Mouse (Mus musculus) kidney, postnatal 4 days (tissue): ENCODE results near the gene Sept7.
"Not testable (repeated sequence)": the region's sequence is repeated elsewhere in the genome, so short reads cannot be mapped to it uniquely, and the experiment has no call there.

Source experiments
- DNase-seq, 2 experiments: peaks; one replicate each; pipeline ENCODE4 v3.0.0; 2021; ENCODE audit warnings: mixed read lengths in 2 of 2

Gene Sept7

GRCm38 (mm10) chr9:25252283-25252726 is at the start of gene Sept7:
Gene Sept7 (plus strand): TSS chr9:25252439.
- peak; percentile 99 for DNase-seq

- no peak for DNase-seq
These were observed 44.0 kb upstream of the Sept7 start for GRCm38 (mm10) chr9:25208087-25208803.

DNA sequence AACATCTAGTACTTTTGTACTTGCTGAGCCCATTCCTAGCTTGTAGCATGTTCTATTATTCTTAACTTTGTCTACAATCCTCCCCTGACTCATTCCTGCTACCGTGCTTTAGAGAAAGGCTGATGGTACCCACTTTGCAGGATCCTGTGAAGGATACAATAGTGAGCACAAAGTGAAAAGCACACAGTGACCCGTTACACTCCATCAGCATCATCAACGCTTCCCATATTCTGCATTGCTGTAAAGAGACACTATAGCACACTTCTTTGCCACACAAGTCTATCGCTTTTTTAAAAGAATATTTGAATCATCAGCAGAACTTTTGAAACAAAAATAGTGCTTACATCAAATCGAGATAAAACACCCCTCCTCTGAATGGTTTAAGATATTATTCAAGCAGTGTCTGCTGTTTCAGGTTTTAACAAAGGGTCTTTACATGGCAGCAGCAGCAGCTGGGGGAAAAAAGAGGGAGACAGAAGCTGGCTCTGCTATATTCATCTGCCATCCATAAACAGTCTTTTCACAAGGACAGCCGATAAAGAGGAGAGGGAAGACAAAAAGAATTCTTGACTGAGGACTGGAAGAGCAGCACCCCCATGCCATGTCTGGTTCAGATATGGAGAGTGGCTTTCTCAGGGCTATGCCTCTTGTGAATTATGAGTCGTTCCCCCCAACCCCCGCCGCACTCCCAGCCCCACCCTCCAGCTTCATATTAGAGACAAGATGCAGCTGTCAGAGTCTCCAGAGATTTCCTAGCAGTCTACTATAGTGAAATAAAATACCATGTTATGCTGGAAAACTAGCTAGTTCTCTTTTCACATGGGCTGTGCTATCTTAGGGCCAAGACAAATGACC is 39.7 kb upstream of the Sept7 start:
- peak; percentile 47 to 55 for DNase-seq

- no peak for DNase-seq
These were observed 39.1 kb upstream of the Sept7 start for GRCm38 (mm10) chr9:25213164-25213557.

DNA sequence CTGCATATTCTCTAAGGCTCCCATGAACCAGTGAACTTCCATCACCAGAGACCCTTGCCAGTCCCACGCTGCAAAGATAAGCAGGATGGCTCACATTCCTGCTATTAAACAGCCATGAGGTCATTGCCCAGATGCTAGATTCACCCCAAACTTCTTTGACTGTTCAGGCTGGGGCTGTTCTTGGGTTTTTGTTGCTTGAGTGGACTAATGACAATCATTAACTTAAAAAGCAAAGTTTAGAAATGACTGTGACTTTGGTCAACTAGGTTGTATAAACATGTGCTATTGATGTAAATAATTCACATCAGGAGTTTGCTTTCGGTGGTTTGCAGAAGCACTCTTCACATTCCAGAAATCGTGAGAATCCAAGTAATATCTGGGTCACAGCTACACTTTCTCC is 36.8 kb upstream of the Sept7 start:
- no peak for DNase-seq

GRCm38 (mm10) chr9:25216210-25216609 is 36.0 kb upstream of the Sept7 start:
- DNase-seq = no peak

DNA sequence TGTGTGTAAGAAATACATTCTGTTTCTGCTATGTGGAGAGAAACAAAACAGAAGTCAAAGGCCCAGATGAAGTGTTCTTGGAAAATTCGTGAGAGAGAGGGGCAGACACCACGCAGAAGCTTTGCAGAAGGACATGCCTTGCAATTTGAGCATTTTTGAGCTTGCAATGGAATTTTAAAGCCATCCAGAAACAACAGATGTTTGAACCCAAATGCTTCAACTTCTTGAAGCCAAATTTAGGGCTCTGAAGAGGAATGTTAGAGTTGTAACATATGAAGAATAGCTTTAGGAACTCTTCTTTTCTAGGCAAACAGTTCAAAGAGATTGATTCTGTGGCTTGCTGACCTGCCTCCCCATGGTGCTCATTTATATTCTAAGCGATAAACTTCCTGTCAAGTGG is 33.3 kb upstream of the Sept7 start:
- peak in 1 of 2 experiments; percentile 19 for DNase-seq

GRCm38 (mm10) chr9:25219882-25220281 is 32.4 kb upstream of the Sept7 start:
- DNase-seq = no peak

DNA sequence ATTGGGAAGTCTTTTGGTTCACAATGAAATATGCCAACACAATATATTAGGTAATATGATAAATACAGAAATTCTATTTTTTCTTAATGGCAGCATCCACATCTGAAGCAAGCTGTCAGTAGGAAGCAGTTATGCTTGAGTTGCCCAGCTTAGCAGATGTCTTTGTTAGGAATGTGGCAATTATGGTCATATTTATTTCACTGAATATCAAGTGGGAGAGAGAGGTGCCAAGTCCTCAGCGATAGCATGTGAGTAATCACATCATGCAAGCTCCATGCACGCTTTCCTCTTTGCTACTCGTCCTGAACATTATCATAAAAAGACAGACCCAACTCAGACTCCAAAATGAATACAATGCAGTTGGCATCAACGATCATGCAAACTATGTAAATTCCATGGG is 27.3 kb upstream of the Sept7 start:
- no peak for DNase-seq

GRCm38 (mm10) chr9:25229740-25230139 is 22.5 kb upstream of the Sept7 start:
- no peak for DNase-seq

DNA sequence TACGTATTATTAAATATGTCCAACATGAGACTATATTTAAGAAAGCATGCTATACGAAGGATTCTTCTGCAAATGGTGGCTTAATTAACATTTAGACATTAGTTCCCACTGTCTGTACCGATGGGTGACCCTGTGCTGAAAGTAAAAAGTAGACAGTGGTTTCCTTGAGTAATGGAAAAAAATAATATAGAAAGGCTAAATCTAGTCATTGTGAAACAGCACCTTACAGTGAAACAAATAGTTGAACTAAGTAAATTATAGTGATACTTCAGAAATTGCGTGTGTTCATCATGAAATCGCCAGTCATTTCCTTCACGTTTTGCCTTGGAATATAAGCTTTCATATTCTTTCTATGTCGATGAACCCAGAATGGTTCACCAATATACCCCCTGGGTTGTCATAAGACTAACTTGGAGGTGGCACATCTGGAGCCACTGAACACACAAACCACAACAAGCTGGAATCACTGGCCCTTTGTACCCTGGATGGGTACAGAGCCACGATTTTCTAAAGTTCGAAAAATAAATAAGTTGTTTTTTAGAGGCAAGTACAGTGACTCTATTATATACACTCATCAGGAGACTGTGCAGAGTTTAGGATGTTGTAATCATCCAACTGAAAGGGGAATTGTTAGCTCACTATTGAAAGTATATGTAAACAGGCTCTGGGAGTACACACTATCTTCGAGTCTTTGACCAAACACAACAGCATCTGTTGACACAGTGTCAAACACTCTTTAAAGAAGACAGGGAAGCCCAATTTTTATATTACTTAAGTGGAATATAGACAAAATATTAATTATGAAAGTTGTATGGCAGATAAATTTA is 21.8 kb upstream of the Sept7 start:
- no peak for DNase-seq

- no peak for DNase-seq
These were observed 11.2 kb upstream of the Sept7 start for GRCm38 (mm10) chr9:25241065-25241464.

DNA sequence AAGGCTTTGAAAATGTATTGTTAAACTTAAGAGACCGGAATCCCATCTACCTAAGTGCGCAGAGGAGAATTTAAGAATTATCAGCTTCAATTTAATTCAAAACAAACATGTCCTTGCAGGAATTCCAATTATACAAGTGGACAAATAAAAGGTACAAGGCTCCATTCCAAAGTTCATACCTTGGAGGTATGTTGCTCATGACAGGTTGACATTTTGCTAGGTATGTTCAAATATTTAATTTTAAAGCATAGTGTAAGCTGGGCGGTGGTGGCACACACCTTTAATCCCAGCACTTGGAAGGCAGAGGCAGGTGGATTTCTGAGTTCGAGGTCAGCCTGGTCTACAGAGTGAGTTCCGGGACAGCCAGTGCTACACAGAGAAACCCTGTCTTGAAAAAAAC is 10.5 kb upstream of the Sept7 start:
- DNase-seq = not testable (repeated sequence)

- no peak for DNase-seq
These were observed 10.0 kb upstream of the Sept7 start for GRCm38 (mm10) chr9:25242266-25242665.

DNA sequence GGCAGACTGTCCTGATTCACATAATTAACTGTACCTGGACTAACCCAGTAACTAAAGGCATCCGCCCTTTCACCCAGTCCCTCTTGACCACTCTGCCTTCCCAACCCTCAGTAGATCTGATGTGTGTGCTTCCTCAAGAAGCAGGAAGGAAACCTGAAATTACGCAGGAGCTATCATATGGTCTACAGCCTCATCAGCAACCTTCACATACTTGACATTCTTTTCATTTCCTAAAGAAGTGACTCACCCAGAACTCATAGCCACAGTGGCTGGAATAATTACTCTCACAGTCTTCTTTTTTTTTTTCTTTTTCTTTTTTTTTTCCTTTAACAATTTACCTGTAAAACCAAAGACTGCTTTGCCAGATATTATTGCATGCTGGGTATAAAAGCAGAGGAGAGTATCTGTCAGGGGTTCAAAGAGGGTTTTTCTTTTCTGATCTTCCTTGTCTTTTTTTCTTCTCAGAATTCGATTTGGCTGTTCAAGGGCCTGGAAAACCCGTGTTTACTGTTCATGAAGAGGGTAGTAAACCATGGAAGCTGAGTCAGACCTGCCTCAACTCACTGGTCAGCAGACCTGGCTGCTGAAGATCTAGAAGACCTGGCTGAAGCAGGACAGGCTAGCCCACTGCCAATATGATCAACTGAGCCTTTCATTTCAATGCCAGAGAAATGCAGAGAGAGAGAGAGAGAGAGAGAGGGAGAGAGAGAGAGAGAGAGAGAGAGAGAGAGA is 8.1 kb upstream of the Sept7 start:
- DNase-seq = no peak

DNA sequence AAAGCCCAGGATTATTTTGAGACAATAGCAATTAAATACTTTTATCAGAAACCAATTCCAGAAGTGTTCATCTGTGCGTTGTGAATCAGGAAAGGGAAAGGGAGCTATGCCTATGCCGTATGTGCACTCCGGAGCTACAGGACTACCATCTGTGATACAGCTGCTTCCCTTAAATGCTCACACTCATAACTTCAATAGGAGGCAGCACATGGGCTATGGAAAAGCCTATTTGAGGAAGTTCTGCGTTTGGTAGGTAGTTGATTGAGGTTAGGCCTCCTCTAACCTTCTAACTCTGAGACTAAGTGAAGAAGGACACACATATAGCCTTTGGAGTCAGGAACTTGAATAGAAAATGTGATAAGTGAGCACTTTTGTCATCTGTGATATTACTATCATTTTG is 7.1 kb upstream of the Sept7 start:
- no peak for DNase-seq

GRCm38 (mm10) chr9:25246508-25246907 is 5.7 kb upstream of the Sept7 start:
- DNase-seq = no peak

- no peak for DNase-seq
These were observed 1.1 kb upstream of the Sept7 start for GRCm38 (mm10) chr9:25251174-25251573.

DNA sequence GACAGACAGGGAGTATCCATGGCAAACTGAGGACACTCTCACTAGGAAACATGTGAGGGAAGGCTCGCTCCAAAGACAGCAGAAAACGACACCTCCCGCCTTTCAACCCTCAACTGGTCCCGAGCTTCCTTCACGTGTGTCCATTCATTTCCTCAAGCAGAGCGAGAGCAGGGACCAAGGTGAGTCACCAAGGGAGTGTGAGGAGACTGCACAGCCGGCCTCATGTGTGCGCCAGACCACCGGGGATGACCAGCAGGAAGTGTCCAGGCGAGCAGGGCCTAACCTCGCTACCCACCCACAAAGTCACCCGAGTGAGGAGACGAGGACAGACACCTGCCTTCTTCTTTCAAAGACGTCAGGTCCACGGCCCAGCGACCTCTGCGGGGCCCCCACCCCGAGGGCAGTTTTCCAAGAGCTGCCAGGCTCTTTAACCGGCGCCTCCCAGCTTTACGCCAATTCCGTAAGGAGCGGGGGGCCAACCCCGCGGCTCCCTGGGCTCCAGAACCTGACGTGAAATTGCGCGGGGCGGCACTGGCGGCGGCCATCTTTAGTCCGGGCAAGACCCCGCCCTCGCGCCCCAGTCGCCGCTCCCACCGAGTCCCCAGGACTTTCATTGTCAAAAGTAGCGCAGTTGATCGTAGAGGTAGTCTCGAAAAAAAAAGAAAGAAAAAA is 492 bp upstream of the Sept7 start:
- peak; percentile 90 to 95 for DNase-seq

GRCm38 (mm10) chr9:25252759-25253477 is 679 bp downstream of the Sept7 start:
- DNase-seq = peak; percentile 73 to 81

DNA sequence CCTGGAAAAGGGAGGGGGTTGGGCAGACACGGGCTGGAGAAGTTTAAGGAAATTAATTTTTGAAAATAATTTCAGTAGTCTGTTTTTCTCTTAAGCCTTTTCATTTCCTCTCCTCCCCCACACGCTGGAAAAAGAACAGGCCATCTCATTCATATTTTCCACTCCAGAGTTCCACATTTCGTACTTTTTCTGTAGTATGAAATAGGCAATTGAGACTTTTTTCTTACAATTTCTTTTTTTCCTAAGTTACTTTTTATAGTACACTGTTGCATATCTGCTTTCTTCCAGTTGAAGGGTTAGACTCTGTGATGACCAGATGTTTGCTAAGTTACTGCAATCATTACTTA is 1.2 kb downstream of the Sept7 start:
- no peak for DNase-seq
